Mouse (Mus musculus): ENCODE data around the gene Slc19a3.

GRCm38 (mm10) chr1:83034509-83034908 lies 3.7 kb downstream of the Slc19a3 start:
- no peak for TF ChIP-seq POLR2A (IDR thresholded peaks at IDR 0.05; ENCODE audit: extremely low read depth, insufficient read depth, low read length)
- TF ChIP-seq CTCF (IDR thresholded peaks at IDR 0.05; ENCODE audit: low read depth, low read length), result no peak
